Mouse (Mus musculus): ENCODE measurements at regions not wholly inside any gene's neighbourhood (a gene's known extent, or its start where the extent isn't known, plus 50 kb on each side); places are given as distances from the start of the nearest gene placed in this dataset.

DNA sequence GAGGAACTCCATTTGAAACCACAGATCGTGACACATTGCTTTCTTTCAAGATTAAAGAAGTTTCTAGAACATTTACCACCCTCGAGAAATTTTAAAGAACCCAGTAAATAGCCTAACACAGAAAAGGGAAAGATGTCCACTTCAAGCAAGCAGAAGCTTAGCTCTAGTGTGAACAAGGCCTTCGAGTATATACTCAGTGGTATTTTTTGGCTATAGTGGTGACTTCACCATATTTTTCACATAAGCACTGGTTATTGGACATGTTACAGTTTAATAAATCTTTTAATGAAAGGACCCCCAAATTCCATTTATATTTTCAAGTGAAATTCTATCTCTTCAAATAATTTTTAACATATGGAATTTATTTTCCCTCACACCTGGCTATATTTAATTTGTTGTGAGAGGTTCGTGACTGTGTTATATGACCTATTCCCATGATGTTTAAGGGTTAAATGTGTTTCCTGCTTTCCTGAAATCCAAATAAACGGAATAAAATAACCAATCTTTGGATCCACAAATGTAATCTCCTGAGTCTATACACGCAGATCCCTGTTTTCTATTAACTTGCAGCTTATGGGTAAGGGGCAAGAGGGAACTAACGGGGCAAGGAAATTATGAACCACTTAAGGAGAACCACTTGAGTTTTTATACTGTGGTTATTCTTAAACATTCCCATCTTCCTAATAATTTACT, 60.6 kb upstream of the Tas2r134 start:
- ChIA-PET POLR2A (no interaction called here), CTCF (interaction anchor here (1.5 kb wide), 1 partner anchor 26 kb away, joined by 3 read pairs; no protein-coding TSS in a partner anchor)
- H3K27me3 ChIP-seq: no peaks in the 10 kb centered on the region
- no peak for TF ChIP-seq CTCF (IDR thresholded peaks at IDR 0.05)
- DNase-seq (ENCODE audit: low read depth, low spot score): no peak
- in situ Hi-C loops (cut with MboI; ENCODE audit: low pct_unique_long_range_greater_than_20kb): no loop called here
- no peak for ATAC-seq

DNA sequence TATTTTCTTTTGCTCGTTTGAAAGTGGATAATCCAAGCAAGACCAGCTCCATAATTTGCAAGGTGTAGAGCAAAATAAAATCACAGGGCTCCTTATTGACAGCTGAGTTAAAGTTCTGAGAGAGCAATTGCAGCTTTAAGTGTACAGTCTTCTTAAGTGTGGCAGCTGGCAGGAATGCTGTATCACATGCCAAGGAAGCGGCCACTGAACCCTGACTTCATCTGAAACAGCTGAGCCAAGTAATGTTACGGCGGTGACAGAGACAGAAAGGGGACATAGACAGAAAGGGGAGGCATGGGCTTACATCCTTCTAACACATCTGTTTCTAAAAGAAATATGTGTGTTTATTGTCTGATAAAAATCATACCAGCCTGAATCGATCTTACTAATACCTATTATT, 63.4 kb upstream of the Tas2r134 start:
- in situ Hi-C loops (cut with MboI; ENCODE audit: low pct_unique_long_range_greater_than_20kb): no loop called here
- CTCF ChIA-PET: interaction anchor here (1.3 kb wide), 1 partner anchor 13 kb away, joined by 4 read pairs; no protein-coding TSS in a partner anchor
- no peaks in the 10 kb centered on the region for H3K27me3 ChIP-seq
- no peak for TF ChIP-seq CTCF (IDR thresholded peaks at IDR 0.05)
- ATAC-seq (no peak), DNase-seq (ENCODE audit: low read depth, low spot score) (no peak)
- POLR2A ChIA-PET: no interaction called here

DNA sequence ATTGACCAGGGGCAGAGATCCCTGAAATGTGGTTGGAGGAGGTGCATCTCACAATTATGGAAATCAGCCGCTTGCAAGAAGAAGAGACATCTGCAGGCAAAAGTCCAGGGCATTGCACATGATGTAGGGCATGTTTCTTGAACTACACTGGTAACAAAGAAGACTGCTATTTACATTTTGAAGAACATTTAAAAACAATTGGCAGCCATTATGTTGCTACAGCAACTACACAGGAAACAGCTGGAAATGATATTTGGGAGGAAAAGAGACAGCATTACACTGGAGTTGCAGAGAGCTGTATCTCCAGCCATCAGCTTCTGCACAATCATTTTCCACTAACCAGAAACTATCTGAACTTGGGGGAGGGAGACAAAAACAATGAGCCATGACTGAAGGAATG, 64.1 kb upstream of the Tas2r134 start:
- no peaks in the 10 kb centered on the region for H3K27me3 ChIP-seq
- POLR2A ChIA-PET: no interaction called here
- no peak for ATAC-seq
- CTCF ChIA-PET: interaction anchor here (1.3 kb wide), 1 partner anchor 13 kb away, joined by 4 read pairs; no protein-coding TSS in a partner anchor
- in situ Hi-C loops (cut with MboI; ENCODE audit: low pct_unique_long_range_greater_than_20kb): no loop called here
- no peak for TF ChIP-seq CTCF (IDR thresholded peaks at IDR 0.05)
- DNase-seq (ENCODE audit: low read depth, low spot score): no peak

DNA sequence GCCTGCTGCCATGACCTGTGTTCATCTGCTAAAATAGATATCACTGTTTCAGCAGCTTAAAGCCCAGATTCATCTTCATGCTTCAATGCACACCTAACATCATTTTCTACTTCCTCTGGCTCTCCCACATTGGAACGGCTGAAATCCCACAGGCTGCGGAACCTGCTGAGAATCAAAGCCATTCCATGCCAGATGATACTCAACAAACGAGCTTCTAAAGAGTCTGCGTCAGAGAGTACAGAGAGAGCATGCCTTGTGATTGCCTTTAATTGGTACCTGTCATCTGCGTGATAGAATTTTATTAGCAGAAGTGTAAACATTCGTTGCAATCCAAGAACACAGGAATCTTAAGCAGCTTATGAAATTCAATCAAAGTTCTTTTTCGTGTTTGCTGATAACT, 76.4 kb upstream of the Tas2r134 start:
- CTCF ChIA-PET: interaction anchor here (1.0 to 2.2 kb wide), 2 partner anchors 9 to 13 kb away, joined by 4 to 6 read pairs; no protein-coding TSS in a partner anchor
- DNase-seq (ENCODE audit: low read depth, low spot score) (no peak), ATAC-seq (no peak)
- no peak for TF ChIP-seq CTCF (IDR thresholded peaks at IDR 0.05)
- POLR2A ChIA-PET: interaction anchor here (0.5 kb wide), 1 partner anchor 18 kb away, joined by 3 read pairs; no protein-coding TSS in a partner anchor
- in situ Hi-C loops (cut with MboI; ENCODE audit: low pct_unique_long_range_greater_than_20kb): no loop called here
- H3K27me3 ChIP-seq: no peaks in the 10 kb centered on the region

DNA sequence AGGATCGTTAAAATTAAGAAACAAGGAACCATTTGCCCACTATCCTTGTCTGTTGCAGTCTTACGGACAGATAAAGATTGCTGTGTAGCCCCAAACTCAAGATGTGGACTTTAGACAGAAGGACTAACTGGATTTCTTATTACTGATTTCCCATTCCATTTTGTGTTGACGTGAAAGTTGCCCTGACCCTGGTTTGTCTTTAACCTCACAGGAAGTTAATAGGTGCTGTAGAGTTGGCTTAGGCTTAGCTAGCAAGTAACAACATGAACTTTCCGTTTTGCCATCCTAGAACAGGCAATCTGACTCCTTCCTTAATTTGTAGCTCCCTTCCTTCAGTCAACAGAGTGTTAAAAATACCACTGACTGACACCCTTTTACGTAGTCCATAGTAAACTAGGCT, 78.2 kb upstream of the Tas2r134 start:
- in situ Hi-C loops (cut with MboI; ENCODE audit: low pct_unique_long_range_greater_than_20kb): loop anchor here (25.0 kb wide), 1 partner anchor 1237 kb away; no protein-coding TSS in a partner anchor
- ChIA-PET CTCF (no interaction called here), POLR2A (no interaction called here)
- DNase-seq (ENCODE audit: low read depth, low spot score) (no peak), ATAC-seq (no peak)
- no peaks in the 10 kb centered on the region for H3K27me3 ChIP-seq
- TF ChIP-seq CTCF (IDR thresholded peaks at IDR 0.05): no peak

DNA sequence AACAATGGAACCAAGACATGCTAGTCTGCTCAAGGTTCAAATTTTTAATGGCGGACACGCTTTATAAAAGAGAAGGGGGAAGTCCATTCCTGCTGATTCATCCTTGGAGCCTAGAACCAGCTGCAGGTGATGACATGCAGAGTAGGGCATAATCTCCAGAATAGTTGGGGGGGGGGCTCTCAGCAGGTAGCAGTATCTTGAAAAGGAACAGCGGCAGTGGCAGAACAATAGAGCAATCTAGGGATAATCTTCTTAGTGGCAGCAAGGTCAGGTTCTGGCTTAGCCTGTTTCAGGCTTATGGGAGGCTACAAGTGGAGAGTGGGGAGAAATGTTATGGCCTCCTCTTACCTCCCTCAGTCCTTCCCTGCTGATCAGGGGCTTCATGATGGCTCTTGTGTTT, 81.1 kb upstream of the Tas2r134 start:
- no peaks in the 10 kb centered on the region for H3K27me3 ChIP-seq
- TF ChIP-seq CTCF (IDR thresholded peaks at IDR 0.05): no peak
- in situ Hi-C loops (cut with MboI; ENCODE audit: low pct_unique_long_range_greater_than_20kb): loop anchor here (25.0 kb wide), 1 partner anchor 1234 kb away; no protein-coding TSS in a partner anchor
- ChIA-PET POLR2A (no interaction called here), CTCF (no interaction called here)
- ATAC-seq (no peak), DNase-seq (ENCODE audit: low read depth, low spot score) (no peak)

DNA sequence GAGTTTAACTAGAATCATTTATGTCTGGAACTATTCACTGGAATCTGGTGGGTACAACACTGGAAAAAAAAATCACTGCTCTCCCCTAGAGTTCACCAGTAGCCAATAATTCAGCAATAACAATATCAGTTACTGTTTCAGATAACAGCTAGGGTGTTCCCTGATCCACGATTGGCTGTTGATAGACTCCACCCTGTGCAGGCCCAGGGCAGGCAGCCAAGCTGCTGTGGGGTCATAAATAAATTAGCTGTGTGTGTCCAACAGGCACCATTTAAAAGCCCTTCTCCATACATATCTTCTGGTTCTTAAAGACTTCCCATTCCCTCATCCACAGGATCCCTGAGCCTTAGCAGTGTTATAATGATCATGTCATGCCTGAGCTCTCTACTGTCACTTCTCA, 83.4 kb upstream of the Tas2r134 start:
- CTCF ChIA-PET: no interaction called here
- no peaks in the 10 kb centered on the region for H3K27me3 ChIP-seq
- in situ Hi-C loops (cut with MboI; ENCODE audit: low pct_unique_long_range_greater_than_20kb): loop anchor here (25.0 kb wide), 1 partner anchor 1232 kb away; no protein-coding TSS in a partner anchor
- DNase-seq (ENCODE audit: low read depth, low spot score): no peak
- no peak for ATAC-seq
- TF ChIP-seq CTCF (IDR thresholded peaks at IDR 0.05): no peak
- POLR2A ChIA-PET: no interaction called here

DNA sequence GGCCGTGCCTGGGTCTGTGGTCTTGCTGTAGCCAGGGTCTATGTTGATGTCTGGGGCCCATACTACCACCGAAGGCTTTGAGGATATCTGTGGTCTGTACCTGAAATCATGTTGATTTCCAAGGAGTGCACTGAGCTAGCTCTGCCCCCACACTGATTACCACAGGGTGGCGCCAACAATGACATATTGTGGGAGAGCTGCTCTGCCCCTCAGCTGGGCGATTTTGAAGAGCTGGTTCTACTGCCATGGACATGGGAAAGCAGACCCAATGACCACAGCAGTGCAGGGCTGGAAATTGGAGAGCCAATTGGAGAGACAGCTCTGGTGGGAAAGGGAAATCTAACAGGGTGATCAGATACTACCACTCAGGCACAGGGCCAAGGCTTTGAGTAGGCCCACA, 85.0 kb upstream of the Tas2r134 start:
- in situ Hi-C loops (cut with MboI; ENCODE audit: low pct_unique_long_range_greater_than_20kb): loop anchor here (25.0 kb wide), 1 partner anchor 1230 kb away; no protein-coding TSS in a partner anchor
- CTCF ChIA-PET: interaction anchor here (1.1 to 2.0 kb wide), 2 partner anchors 9 to 18 kb away, joined by 3 to 6 read pairs; no protein-coding TSS in a partner anchor
- peak; percentile 36 for TF ChIP-seq CTCF (IDR thresholded peaks at IDR 0.05)
- no peak for ATAC-seq
- DNase-seq (ENCODE audit: low read depth, low spot score): no peak
- POLR2A ChIA-PET: no interaction called here
- no peaks in the 10 kb centered on the region for H3K27me3 ChIP-seq

DNA sequence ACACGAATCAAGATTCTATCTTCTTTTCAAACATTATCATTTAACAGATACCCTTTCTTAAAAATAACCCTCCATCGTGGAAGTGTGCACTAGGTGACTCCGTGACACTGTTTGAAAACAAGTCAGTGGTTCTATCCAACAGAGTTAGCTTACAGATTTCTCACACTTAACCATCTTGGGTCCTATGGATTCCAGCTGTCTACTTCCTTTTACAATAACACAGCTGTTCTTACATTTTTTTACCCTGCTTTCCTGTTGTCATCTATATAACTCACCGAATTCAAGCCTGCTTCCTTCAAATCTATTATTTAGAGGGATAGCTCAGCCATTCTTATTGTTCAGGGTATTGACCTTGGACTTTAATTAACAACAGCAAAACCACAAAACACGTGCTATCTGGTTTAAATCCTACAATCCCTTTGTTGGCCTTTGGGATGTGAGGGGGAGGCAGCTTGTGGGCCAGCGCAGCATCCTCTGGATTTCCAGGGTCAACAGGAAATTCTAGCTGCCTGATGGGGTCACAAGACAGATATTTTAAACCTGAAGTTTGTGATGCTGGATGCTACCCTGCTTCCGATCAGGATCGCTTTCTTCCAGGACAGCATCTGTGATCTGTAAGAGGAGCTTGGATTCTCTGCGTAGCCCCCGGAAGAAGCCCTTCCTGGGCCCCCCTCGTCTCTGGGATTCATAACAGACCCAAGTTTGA, 94.4 kb upstream of the Tas2r134 start:
- in situ Hi-C loops (cut with MboI; ENCODE audit: low pct_unique_long_range_greater_than_20kb): loop anchor here (25.0 kb wide), 1 partner anchor 1221 kb away; no protein-coding TSS in a partner anchor
- DNase-seq (ENCODE audit: low read depth, low spot score) (no peak), ATAC-seq (no peak)
- no peak for TF ChIP-seq CTCF (IDR thresholded peaks at IDR 0.05)
- ChIA-PET CTCF (no interaction called here), POLR2A (interaction anchor here (1.0 kb wide), 1 partner anchor 297 kb away, joined by 3 read pairs; no protein-coding TSS in a partner anchor)
- H3K27me3 ChIP-seq: no peaks in the 10 kb centered on the region

DNA sequence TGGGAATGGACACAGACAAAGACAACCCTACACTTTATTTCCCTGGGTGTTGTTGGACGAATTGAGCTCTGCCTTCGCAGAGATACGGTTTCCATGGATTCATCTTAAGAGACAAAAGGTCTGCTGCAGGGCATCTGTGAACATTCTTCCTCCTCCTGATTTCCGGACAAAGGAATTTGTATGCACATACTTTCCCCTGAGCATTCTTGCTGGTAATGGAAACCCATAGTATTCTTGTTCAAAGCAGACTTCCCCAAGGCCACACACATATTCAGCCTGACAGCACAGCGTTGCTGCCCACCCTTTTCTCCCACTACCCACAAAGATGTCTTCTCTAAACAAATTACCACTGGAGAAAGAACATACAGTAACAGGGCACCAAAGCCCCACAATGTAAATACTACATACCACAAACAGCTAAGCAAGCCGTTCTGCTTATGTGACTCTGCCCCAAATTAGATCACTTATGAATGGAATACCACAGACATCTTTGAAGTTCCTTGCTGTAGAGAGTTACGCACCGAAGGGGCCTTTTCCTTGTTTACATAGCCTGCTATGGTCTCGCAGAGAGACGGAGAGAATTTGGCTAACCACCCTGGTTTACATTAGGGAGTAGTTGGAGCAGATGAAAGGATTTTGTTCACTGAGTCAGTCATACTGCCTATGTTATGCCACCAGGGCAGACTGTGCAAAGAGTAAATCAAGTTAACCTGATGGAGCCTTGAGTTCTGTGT, 96.0 kb upstream of the Tas2r134 start:
- in situ Hi-C loops (cut with MboI; ENCODE audit: low pct_unique_long_range_greater_than_20kb): loop anchor here (25.0 kb wide), 1 partner anchor 1219 kb away; no protein-coding TSS in a partner anchor
- peak; percentile 35 for ATAC-seq
- no peaks in the 10 kb centered on the region for H3K27me3 ChIP-seq
- DNase-seq (ENCODE audit: low read depth, low spot score): peak; percentile 24
- no peak for TF ChIP-seq CTCF (IDR thresholded peaks at IDR 0.05)
- ChIA-PET POLR2A (no interaction called here), CTCF (no interaction called here)
